Mouse (Mus musculus) spleen, adult 2 months (tissue): ENCODE measurements around the gene Abcc1.

Experiments used
- CTCF ChIP-seq: fragments of 200-500 bp; IDR thresholded peaks from 2 replicates; pipeline ENCODE4 v1.5.1; 2011; ENCODE audit warnings: mild to moderate bottlenecking, inconsistent platforms; ENCODE audit not compliant: insufficient read depth, insufficient read length, insufficient replicate concordance; ENCODE audit errors: extremely low read depth
- POLR2A ChIP-seq: fragments of 200-500 bp; IDR thresholded peaks from 2 replicates; pipeline ENCODE4 v1.6.1; 2011; ENCODE audit warnings: low read depth, low read length, inconsistent platforms

DNA sequence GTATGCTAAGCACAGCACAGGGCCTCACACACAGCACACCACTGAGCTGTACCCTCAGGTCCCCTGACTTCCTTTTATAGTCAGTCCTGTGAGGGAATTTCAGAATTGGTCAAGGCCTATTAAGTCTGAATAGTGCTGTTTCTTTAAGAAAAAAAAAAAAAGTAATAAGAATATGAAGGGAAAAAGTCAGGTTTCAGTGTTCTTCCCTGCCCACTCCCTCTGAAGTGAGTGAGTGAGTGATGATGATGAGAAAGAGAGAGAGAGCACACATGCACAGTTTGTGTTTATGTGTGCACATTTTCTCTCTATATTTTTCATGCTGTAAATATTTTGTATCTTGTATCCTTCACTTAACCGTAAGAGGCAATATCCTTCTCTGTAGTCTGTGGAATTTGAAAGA, 11.0 kb downstream of the Abcc1 start:
- TF ChIP-seq POLR2A (no peak), CTCF (no peak)
